ENCODE assay signal across 8 mouse cellular contexts in genomic region chr17:87108507-87109292, GRCm38 (mm10). TPM values are rescaled to one million over a fixed set of nuclear protein-coding genes. Genes with fewer than 3 reads are reported as not detected.
DNase-seq lines count a peak whose midpoint lies in the region; ATAC-seq and TF ChIP-seq lines count a peak whose summit lies in the region.

No protein-coding gene starts in this region.

- peak overlapping the region; percentile 98 for H3K27ac ChIP-seq in heart, adult 2 months
- no peak overlapping the region for H3K27ac ChIP-seq in forebrain, embryonic 16.5 days (ENCODE audit: low read length)
- no peak overlapping the region for H3K27ac ChIP-seq in liver, embryonic 15.5 days (replicated peaks)

- peak overlapping the region; percentile 85 for H3K4me2 ChIP-seq in forebrain, embryonic 16.5 days (ENCODE audit: low read length)
- peak overlapping the region; percentile 87 for H3K4me2 ChIP-seq in liver, embryonic 15.5 days

- intact Hi-C loops in heart, adult 2 months (cut with DNase I): loop anchor here (2.0 to 5.0 kb wide), 4 partner anchors 34 to 146 kb away; partner anchors contain the start of gene Rhoq

- no peak for DNase-seq in heart, adult 2 months
- no peak for DNase-seq in heart, postnatal 4 days
- no peak for DNase-seq in frontal cortex, postnatal 10 days (ENCODE audit: low spot score in 2 of 2)
- no peak for DNase-seq in adrenal gland, adult 2 months
- no peak for DNase-seq in thymus, postnatal 14 days

- ATAC-seq in CD4-positive, CD25-positive, alpha-beta regulatory T cell, adult 4 months: peak; percentile 9
- no peak for ATAC-seq in forebrain, embryonic 16.5 days
- ATAC-seq in liver, embryonic 15.5 days (ENCODE audit: insufficient read depth): no peak

- H3K9ac ChIP-seq in heart, adult 2 months (ENCODE audit: low read depth, low read length): peak overlapping the region; percentile 92; the same call in 1 of the 2 replicates
- H3K9ac ChIP-seq in forebrain, embryonic 16.5 days (replicated peaks; ENCODE audit: low read depth, low read length): no peak overlapping the region; the same call in 1 of the 2 replicates
- H3K9ac ChIP-seq in liver, embryonic 15.5 days: peak overlapping the region; percentile 64; the same call in 1 of the 2 replicates

- WGBS in heart, adult 2 months: 34% methylated on average over 13 of the region's 13 CpGs
- 35% methylated on average over 13 of the region's 13 CpGs for WGBS in forebrain, embryonic 16.5 days
- 46% methylated on average over 13 of the region's 13 CpGs for WGBS in liver, embryonic 15.5 days (ENCODE audit: insufficient replicate concordance)

- peaks cover 10% of the 10 kb centered on the region for H3K36me3 ChIP-seq in heart, adult 2 months (ENCODE audit: control insufficient read depth, insufficient read depth, low read length)
- H3K36me3 ChIP-seq in forebrain, embryonic 16.5 days (ENCODE audit: control insufficient read depth, insufficient read depth): no peaks in the 10 kb centered on the region
- no peaks in the 10 kb centered on the region for H3K36me3 ChIP-seq in liver, embryonic 15.5 days (replicated peaks)

- peak overlapping the region; percentile 70 for H3K4me3 ChIP-seq in heart, adult 2 months
- peak overlapping the region; percentile 75 for H3K4me3 ChIP-seq in forebrain, embryonic 16.5 days (replicated peaks; ENCODE audit: low read length)
- H3K4me3 ChIP-seq in liver, embryonic 15.5 days (replicated peaks): peak overlapping the region; percentile 69

- H3K27me3 ChIP-seq in heart, adult 2 months (ENCODE audit: control insufficient read depth, insufficient read depth, low read length): no peaks in the 10 kb centered on the region
- H3K27me3 ChIP-seq in forebrain, embryonic 16.5 days (replicated peaks; ENCODE audit: control insufficient read depth, insufficient read depth, low read length): no peaks in the 10 kb centered on the region
- H3K27me3 ChIP-seq in liver, embryonic 15.5 days: peaks cover 18% of the 10 kb centered on the region

- H3K79me2 ChIP-seq in heart, adult 2 months (replicated peaks; ENCODE audit: control insufficient read depth, insufficient read depth, low read length): peaks cover 7% of the 10 kb centered on the region

- peaks cover 13% of the 10 kb centered on the region for H3K4me1 ChIP-seq in heart, adult 2 months (ENCODE audit: control insufficient read depth, insufficient read depth, low read length)
- H3K4me1 ChIP-seq in forebrain, embryonic 16.5 days (replicated peaks; ENCODE audit: control insufficient read depth, insufficient read depth, low read length): peaks cover 14% of the 10 kb centered on the region
- peaks cover 27% of the 10 kb centered on the region for H3K4me1 ChIP-seq in liver, embryonic 15.5 days (replicated peaks)

- no peak for TF ChIP-seq POLR2A in heart, adult 2 months (IDR thresholded peaks at IDR 0.05; ENCODE audit: insufficient read depth, low read depth, low read length)

- no peaks in the 10 kb centered on the region for H3K9me3 ChIP-seq in forebrain, embryonic 16.5 days (ENCODE audit: control insufficient read depth, low read length)
- no peaks in the 10 kb centered on the region for H3K9me3 ChIP-seq in liver, embryonic 15.5 days (replicated peaks)

- no peak for TF ChIP-seq CTCF in heart, adult 2 months (IDR thresholded peaks at IDR 0.05)

- TF ChIP-seq EP300 in heart, adult 2 months (IDR thresholded peaks at IDR 0.05; ENCODE audit: insufficient read depth, low read depth, low read length): no peak

RNA-seq across cellular contexts. Expression of gene Socs5, which starts 1.2 kb away (rescaled TPM):
- 10 to 100 TPM; 28.1 to 39.1 TPM for total RNA-seq in heart, adult 2 months (2021)
- polyA plus RNA-seq in heart, adult 2 months (2012; rRNA removed): 10.5 and 19.0 TPM in 2 replicates
- 10 to 100 TPM; 25.8 to 26.7 TPM for total RNA-seq in heart, postnatal 4 days (2021)
- 1 to 10 TPM; 8.7 to 9.3 TPM for polyA plus RNA-seq in CD4-positive, CD25-positive, alpha-beta regulatory T cell, adult 4 months (2017; shearing (Covaris generic))
- polyA plus RNA-seq in forebrain, embryonic 16.5 days (2015; fragmentation: Nextera tagmentation; extraction: Ambion mirVana): 11.7 and 12.6 TPM in 2 replicates
- 1.9 and 2.3 TPM in 2 replicates for polyA plus RNA-seq in liver, embryonic 15.5 days (2015; fragmentation: Nextera tagmentation; extraction: Ambion mirVana)
- 10 to 100 TPM; 60.2 to 96.4 TPM for total RNA-seq in adrenal gland, adult 2 months (2021)
- polyA plus RNA-seq in adrenal gland, adult 2 months (2012; rRNA removed): 63.5 and 68.3 TPM in 2 replicates
